Mouse (Mus musculus): Measurements from ENCODE around the gene Optn. TPM values are rescaled to one million over a fixed set of nuclear protein-coding genes. Genes with fewer than 3 reads are reported as not detected.
A peak's percentile ranks its signal among the peaks of the same experiment; 100 is the strongest.

Gene Optn
- polyA plus RNA-seq, 1 experiment from 2014 or later, result 3.3 TPM

- Histone ChIP-seq H3K27me3 (peaks cover 27% of the 10 kb centered on the region), H3K36me3 (replicated peaks) (no peaks in the 10 kb centered on the region), H3K27ac (no peak overlapping the region), H3K4me3 (replicated peaks) (no peak overlapping the region), H3K9ac (no peak overlapping the region), H3K4me1 (no peaks in the 10 kb centered on the region; the same call in 1 of the 2 replicates), H3K9me3 (no peaks in the 10 kb centered on the region), H3K4me2 (no peak overlapping the region)
- 84% methylated on average over 5 of the region's 5 CpGs for WGBS
- ATAC-seq (ENCODE audit: low FRiP score), result no peak
Measured at GRCm38 (mm10) chr2:5058436-5058835, 5.4 kb downstream of the Optn start.

DNA sequence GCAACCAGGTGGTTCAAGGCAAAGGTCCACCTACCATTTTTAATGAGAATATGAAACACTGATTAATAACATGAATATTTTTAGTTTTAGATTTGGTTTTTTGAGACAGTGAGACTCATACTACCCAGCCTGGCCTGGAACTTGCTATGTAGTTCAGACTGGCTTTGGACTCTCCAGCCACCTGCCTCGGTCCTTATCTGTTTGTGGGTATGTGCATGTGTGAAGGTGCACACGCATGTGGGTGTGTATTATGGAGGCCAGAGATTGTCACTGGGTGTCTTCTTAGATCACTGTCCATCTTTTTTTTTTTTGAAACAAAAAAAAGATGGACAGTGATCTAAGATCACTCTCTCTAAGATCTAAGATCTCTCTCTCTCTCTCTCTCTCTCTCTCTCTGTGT, 13.3 kb downstream of the Optn start:
- no peak overlapping the region for H3K27ac ChIP-seq
- no peak for ATAC-seq (ENCODE audit: low FRiP score)

GRCm38 (mm10) chr2:5047016-5047415, 16.8 kb downstream of the Optn start:
- Histone ChIP-seq H3K9me3 (no peaks in the 10 kb centered on the region), H3K36me3 (replicated peaks) (no peaks in the 10 kb centered on the region), H3K4me3 (replicated peaks) (no peak overlapping the region), H3K27ac (no peak overlapping the region), H3K4me2 (no peak overlapping the region), H3K9ac (no peak overlapping the region), H3K27me3 (0 out of 2 replicates have a peak, but pooled peaks cover 6% of the 10 kb centered on the region), H3K4me1 (peaks cover 10% of the 10 kb centered on the region)
- ATAC-seq (ENCODE audit: low FRiP score), result no peak
- 95% methylated on average over 2 of the region's 2 CpGs for WGBS

More for the DNA sequence above, 13.3 kb downstream of the Optn start:
- Histone ChIP-seq H3K9me3 (no peaks in the 10 kb centered on the region), H3K4me2 (no peak overlapping the region), H3K9ac (no peak overlapping the region), H3K4me1 (peaks cover 2% of the 10 kb centered on the region), H3K4me3 (replicated peaks) (no peak overlapping the region), H3K36me3 (replicated peaks) (no peaks in the 10 kb centered on the region), H3K27me3 (no peaks in the 10 kb centered on the region)
- WGBS, result 95% methylated on average over 2 of the region's 2 CpGs

- no peak for ATAC-seq (ENCODE audit: low FRiP score)
- H3K4me3 ChIP-seq (replicated peaks), result no peak overlapping the region
- no peaks in the 10 kb centered on the region for H3K36me3 ChIP-seq (replicated peaks)
- no peaks in the 10 kb centered on the region for H3K9me3 ChIP-seq
- peak overlapping the region; percentile 19 for H3K4me2 ChIP-seq
- H3K4me1 ChIP-seq, result peaks cover 10% of the 10 kb centered on the region
- H3K27me3 ChIP-seq, result 0 out of 2 replicates have a peak, but pooled peaks cover 7% of the 10 kb centered on the region
- H3K9ac ChIP-seq, result no peak overlapping the region
- no peak overlapping the region; the same call in 1 of the 2 replicates for H3K27ac ChIP-seq
- 36% methylated on average over 13 of the region's 13 CpGs for WGBS
Measured at GRCm38 (mm10) chr2:5045269-5045965, 18.4 kb downstream of the Optn start.

GRCm38 (mm10) chr2:5044321-5044720, 19.5 kb downstream of the Optn start:
- no peak overlapping the region for H3K9ac ChIP-seq
- no peak overlapping the region for H3K27ac ChIP-seq
- 71% methylated on average over 3 of the region's 3 CpGs for WGBS
- H3K4me3 ChIP-seq (replicated peaks), result no peak overlapping the region
- ATAC-seq (ENCODE audit: low FRiP score), result no peak
- H3K4me1 ChIP-seq, result peaks cover 10% of the 10 kb centered on the region
- H3K9me3 ChIP-seq, result no peaks in the 10 kb centered on the region
- no peaks in the 10 kb centered on the region for H3K36me3 ChIP-seq (replicated peaks)
- no peak overlapping the region for H3K4me2 ChIP-seq
- H3K27me3 ChIP-seq, result 0 out of 2 replicates have a peak, but pooled peaks cover 10% of the 10 kb centered on the region

DNA sequence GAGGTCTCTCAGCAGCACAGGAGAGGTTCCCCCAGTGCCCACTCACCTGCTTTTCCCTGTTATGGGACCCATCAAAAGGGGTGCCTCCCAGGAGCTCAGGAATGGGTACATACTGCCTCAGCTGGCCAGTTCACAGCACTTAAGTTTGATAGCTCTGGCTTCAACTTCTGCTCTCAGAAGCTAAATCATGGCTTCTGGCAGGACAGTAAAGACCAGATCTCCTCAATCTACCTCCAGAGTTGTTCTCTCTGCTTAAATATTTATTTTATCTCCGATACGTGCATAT, 20.4 kb downstream of the Optn start:
- ATAC-seq (ENCODE audit: low FRiP score), result no peak
- 0 out of 2 replicates have a peak, but pooled peaks cover 10% of the 10 kb centered on the region for H3K27me3 ChIP-seq
- no peak overlapping the region for H3K4me3 ChIP-seq (replicated peaks)
- no peak overlapping the region for H3K4me2 ChIP-seq
- 92% methylated on average over 2 of the region's 2 CpGs for whole genome bisulfite sequencing
- peaks cover 10% of the 10 kb centered on the region for H3K4me1 ChIP-seq
- H3K36me3 ChIP-seq (replicated peaks), result no peaks in the 10 kb centered on the region
- no peak overlapping the region for H3K9ac ChIP-seq
- H3K27ac ChIP-seq, result no peak overlapping the region
- no peaks in the 10 kb centered on the region for H3K9me3 ChIP-seq

DNA sequence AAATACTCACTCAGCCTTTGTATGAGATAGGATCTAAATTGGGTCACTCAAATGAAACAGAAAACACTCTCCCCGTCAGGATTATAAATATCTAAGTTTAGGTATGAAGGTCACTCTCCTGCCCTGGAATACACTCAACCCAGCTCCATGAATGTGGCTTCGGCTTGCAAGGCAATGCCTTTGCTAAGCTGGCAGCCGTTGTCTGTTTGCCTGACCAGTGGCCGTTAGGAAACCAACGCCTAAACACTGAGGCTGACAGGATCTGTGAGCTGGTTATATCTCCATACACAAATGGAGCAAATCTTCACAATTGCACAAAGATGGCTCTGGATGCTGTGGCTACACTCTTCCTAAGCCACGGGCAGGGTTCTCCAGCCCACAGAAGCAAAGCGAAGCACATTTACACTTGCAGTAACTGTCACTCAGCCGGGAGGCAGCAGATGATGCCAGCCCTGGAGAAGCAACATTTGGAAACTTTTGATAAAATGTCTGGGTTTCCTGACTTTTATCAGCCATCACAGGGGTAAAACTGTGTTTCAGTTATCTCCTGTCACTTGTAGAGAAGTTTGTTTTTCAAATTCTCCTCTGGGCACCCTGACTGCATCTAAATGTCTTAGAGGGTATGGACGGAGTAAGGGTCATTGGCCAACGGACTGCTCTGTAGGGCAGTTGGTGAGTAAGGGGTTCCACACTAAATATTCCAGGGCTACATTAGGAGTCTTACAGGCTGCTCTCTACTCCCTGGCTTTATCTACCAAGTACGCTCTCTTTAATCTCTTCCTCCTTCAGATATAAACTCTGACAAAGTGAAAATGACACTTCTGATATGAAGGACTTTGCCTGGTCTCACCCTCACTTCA, 21.0 kb downstream of the Optn start:
- 84% methylated on average over 11 of the region's 11 CpGs for WGBS

DNA sequence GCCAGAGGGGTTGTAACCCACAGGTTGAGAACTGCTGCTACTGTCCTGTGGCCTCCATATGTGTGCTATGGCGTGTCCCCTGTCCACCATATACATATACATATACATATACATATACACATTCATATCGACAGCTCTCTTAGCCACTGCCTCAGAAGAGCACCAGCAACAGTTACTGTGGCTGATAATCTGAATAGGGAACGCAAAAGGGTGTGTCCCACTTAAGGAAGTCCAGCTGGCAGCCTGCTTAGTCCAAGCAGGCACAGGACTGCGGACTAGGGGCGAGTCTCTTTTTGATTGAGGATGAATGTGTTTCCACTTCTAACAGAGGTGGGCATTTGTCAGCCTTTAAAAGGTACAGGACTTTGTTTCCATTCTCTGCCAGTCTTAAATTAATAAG, 22.0 kb downstream of the Optn start:
- WGBS, result 89% methylated on average over 5 of the region's 5 CpGs
- ATAC-seq (ENCODE audit: low FRiP score), result no peak
- Histone ChIP-seq H3K27me3 (0 out of 2 replicates have a peak, but pooled peaks cover 10% of the 10 kb centered on the region), H3K4me1 (peaks cover 21% of the 10 kb centered on the region), H3K9me3 (no peaks in the 10 kb centered on the region), H3K4me3 (replicated peaks) (no peak overlapping the region), H3K27ac (no peak overlapping the region), H3K36me3 (replicated peaks) (no peaks in the 10 kb centered on the region), H3K9ac (no peak overlapping the region), H3K4me2 (no peak overlapping the region)

More for the DNA sequence above, 21.0 kb downstream of the Optn start:
- Histone ChIP-seq H3K9ac (no peak overlapping the region), H3K4me2 (no peak overlapping the region), H3K27ac (no peak overlapping the region), H3K4me3 (replicated peaks) (no peak overlapping the region), H3K4me1 (peaks cover 15% of the 10 kb centered on the region), H3K36me3 (replicated peaks) (no peaks in the 10 kb centered on the region), H3K27me3 (0 out of 2 replicates have a peak, but pooled peaks cover 10% of the 10 kb centered on the region), H3K9me3 (no peaks in the 10 kb centered on the region)
- no peak for ATAC-seq (ENCODE audit: low FRiP score)

- no peak for ATAC-seq (ENCODE audit: low FRiP score)
- H3K4me2 ChIP-seq, result no peak overlapping the region
- H3K9ac ChIP-seq, result no peak overlapping the region
- 93% methylated on average over 12 of the region's 12 CpGs for WGBS
- H3K4me3 ChIP-seq (replicated peaks), result no peak overlapping the region
- 0 out of 2 replicates have a peak, but pooled peaks cover 10% of the 10 kb centered on the region for H3K27me3 ChIP-seq
- H3K9me3 ChIP-seq, result no peaks in the 10 kb centered on the region
- H3K27ac ChIP-seq, result no peak overlapping the region
- H3K36me3 ChIP-seq (replicated peaks), result no peaks in the 10 kb centered on the region
- peaks cover 19% of the 10 kb centered on the region for H3K4me1 ChIP-seq
Measured at GRCm38 (mm10) chr2:5040281-5041161, 23.3 kb downstream of the Optn start.

DNA sequence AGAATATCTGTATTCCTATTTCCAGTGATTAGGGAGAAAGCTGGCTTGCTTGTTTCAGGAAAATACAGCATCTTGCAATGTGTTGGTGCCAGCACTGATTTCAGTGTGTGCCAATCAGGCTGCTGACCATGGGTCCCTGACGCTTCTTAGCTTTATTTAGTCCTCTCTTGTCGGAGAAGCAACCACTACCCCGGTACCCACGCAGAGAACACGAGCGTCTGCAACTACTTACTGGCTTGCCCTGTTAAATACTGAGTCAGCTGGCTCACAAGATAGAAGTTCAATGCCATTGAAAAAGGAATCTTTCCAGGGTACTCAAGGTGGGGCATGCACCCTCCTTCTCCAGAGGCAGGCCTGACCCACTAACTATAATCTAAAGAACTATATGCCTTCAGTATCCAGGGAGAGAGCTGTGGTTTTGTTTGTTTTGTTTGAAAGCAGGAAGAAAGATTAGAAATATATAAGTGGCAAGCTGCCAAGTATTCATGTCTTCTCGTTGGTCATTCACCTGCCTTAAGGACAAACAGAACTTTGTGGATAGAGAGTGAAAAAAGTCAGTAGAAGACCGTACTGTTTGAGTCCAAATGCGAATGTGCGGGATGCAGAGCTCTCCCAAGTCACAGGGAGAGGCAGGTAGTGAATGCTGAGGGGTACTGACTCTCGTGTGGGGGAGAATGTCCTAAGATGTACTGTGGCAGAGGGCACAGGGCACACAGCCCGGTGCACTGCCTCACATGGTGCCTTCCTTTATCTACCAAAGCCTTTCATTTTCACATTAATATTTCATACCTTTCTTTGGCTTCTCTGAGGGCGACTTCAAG, 24.3 kb downstream of the Optn start:
- Histone ChIP-seq H3K4me3 (replicated peaks) (no peak overlapping the region), H3K27me3 (0 out of 2 replicates have a peak, but pooled peaks cover 10% of the 10 kb centered on the region), H3K9me3 (no peaks in the 10 kb centered on the region), H3K4me1 (peaks cover 11% of the 10 kb centered on the region), H3K27ac (no peak overlapping the region), H3K4me2 (no peak overlapping the region), H3K36me3 (replicated peaks) (no peaks in the 10 kb centered on the region), H3K9ac (no peak overlapping the region)
- 86% methylated on average over 13 of the region's 13 CpGs for WGBS
- no peak for ATAC-seq (ENCODE audit: low FRiP score)

DNA sequence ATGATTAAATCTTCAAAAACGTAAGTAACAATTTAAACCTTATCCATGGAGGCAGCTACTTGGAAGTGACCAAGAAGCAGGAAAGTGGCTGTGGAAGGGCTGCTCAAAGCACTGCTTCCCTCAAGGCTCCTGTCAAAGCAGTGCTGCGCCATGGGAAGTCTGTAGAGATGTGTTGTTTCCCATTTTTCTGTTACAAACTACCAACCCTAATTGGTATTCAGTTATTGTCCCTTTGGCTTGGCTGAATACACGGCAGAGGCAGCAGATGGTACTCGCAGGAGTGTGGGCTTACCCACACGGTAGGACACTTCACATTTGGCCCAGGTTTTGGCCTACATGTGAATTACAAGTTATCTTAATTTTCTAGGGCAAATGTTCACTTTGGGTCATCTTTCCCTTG, 25.5 kb downstream of the Optn start:
- Histone ChIP-seq H3K4me1 (peaks cover 11% of the 10 kb centered on the region), H3K9ac (no peak overlapping the region), H3K4me3 (replicated peaks) (no peak overlapping the region), H3K27ac (no peak overlapping the region), H3K9me3 (no peaks in the 10 kb centered on the region), H3K4me2 (no peak overlapping the region), H3K36me3 (replicated peaks) (no peaks in the 10 kb centered on the region), H3K27me3 (0 out of 2 replicates have a peak, but pooled peaks cover 5% of the 10 kb centered on the region)
- ATAC-seq (ENCODE audit: low FRiP score), result no peak
- WGBS, result 49% methylated on average over 5 of the region's 5 CpGs
